Mouse (Mus musculus): ENCODE measurements around the gene Scnn1a.
A peak's percentile ranks its signal among the peaks of the same experiment; 100 is the strongest.

Gene Scnn1a

GRCm38 (mm10) chr6:125312171-125312570 is 8.3 kb upstream of the Scnn1a start:
- DNase-seq, result no peak

GRCm38 (mm10) chr6:125312581-125313355 is 7.7 kb upstream of the Scnn1a start:
- DNase-seq, result no peak

GRCm38 (mm10) chr6:125313546-125314230 is 6.8 kb upstream of the Scnn1a start, which contains the start of gene Ltbr:
Ltbr (minus strand) TSS chr6:125313885.
- peak; percentile 36 to 57 for DNase-seq

- DNase-seq, result no peak
Observed at GRCm38 (mm10) chr6:125314231-125314563, 6.3 kb upstream of the Scnn1a start.

- no peak for DNase-seq
Observed at GRCm38 (mm10) chr6:125314746-125315145, 5.7 kb upstream of the Scnn1a start.

GRCm38 (mm10) chr6:125317077-125317476 is 3.4 kb upstream of the Scnn1a start:
- no peak for DNase-seq

- DNase-seq, result no peak
Observed at GRCm38 (mm10) chr6:125318981-125319918, 1.2 kb upstream of the Scnn1a start.

GRCm38 (mm10) chr6:125319919-125320296 is 551 bp upstream of the Scnn1a start:
- no peak for DNase-seq

GRCm38 (mm10) chr6:125321114-125321855 is 826 bp downstream of the Scnn1a start:
- no peak for DNase-seq

GRCm38 (mm10) chr6:125322794-125323193 is 2.3 kb downstream of the Scnn1a start:
- DNase-seq, result no peak

- no peak for DNase-seq
Observed at GRCm38 (mm10) chr6:125323547-125323946, 3.1 kb downstream of the Scnn1a start.

- DNase-seq, result no peak
Observed at GRCm38 (mm10) chr6:125325337-125325736, 4.9 kb downstream of the Scnn1a start.

GRCm38 (mm10) chr6:125328243-125328642 is 7.8 kb downstream of the Scnn1a start:
- DNase-seq, result peak; percentile 24 to 51

GRCm38 (mm10) chr6:125330626-125331326 is 10.3 kb downstream of the Scnn1a start:
- DNase-seq, result peak; percentile 47 to 61

- DNase-seq, result no peak
Observed at GRCm38 (mm10) chr6:125333112-125333899, 12.8 kb downstream of the Scnn1a start.

GRCm38 (mm10) chr6:125334356-125334755 is 13.9 kb downstream of the Scnn1a start:
- DNase-seq, result no peak

GRCm38 (mm10) chr6:125338791-125339660 is 18.6 kb downstream of the Scnn1a start:
- no peak for DNase-seq

- DNase-seq, result no peak
Observed at GRCm38 (mm10) chr6:125340244-125340643, 19.8 kb downstream of the Scnn1a start.

GRCm38 (mm10) chr6:125342198-125342597 is 21.7 kb downstream of the Scnn1a start:
- no peak for DNase-seq

GRCm38 (mm10) chr6:125344084-125344483 is 23.6 kb downstream of the Scnn1a start:
- no peak for DNase-seq
